Mouse (Mus musculus): ENCODE measurements around the gene Pygm. TPM values are rescaled to one million over a fixed set of nuclear protein-coding genes. Genes with fewer than 3 reads are reported as not detected.

Pygm gene
- polyA plus RNA-seq, 1 experiment from 2014 or later, result 1.0 TPM

- CTCF ChIA-PET, result interaction anchor here (0.9 kb wide), 1 partner anchor 79 kb away, joined by 3 read pairs; no protein-coding TSS in a partner anchor
- ATAC-seq (no peak), DNase-seq (ENCODE audit: low read depth, low spot score) (no peak)
- in situ Hi-C loops (cut with MboI; ENCODE audit: low pct_unique_long_range_greater_than_20kb), result no loop called here
- POLR2A ChIA-PET, result interaction anchor here (0.7 to 2.0 kb wide), 3 partner anchors 9 to 325 kb away, joined by 4 to 7 read pairs (median 5); no protein-coding TSS in a partner anchor
- no peaks in the 10 kb centered on the region for H3K27me3 ChIP-seq
- TF ChIP-seq CTCF (IDR thresholded peaks at IDR 0.05), result no peak
These were observed 42.6 kb upstream of the Pygm start for GRCm38 (mm10) chr19:6341453-6342077.

GRCm38 (mm10) chr19:6342276-6342933 lies 41.8 kb upstream of the Pygm start:
- CTCF ChIA-PET, result no interaction called here
- in situ Hi-C loops (cut with MboI; ENCODE audit: low pct_unique_long_range_greater_than_20kb), result no loop called here
- DNase-seq (ENCODE audit: low read depth, low spot score) (no peak), ATAC-seq (no peak)
- POLR2A ChIA-PET, result interaction anchor here (2.0 kb wide), 1 partner anchor 8 kb away, joined by 5 read pairs; no protein-coding TSS in a partner anchor
- no peak for TF ChIP-seq CTCF (IDR thresholded peaks at IDR 0.05)
- H3K27me3 ChIP-seq, result no peaks in the 10 kb centered on the region

GRCm38 (mm10) chr19:6343066-6343925 lies 40.9 kb upstream of the Pygm start:
- TF ChIP-seq CTCF (IDR thresholded peaks at IDR 0.05), result no peak
- ATAC-seq (no peak), DNase-seq (ENCODE audit: low read depth, low spot score) (no peak)
- ChIA-PET POLR2A (interaction anchor here (0.6 kb wide), 1 partner anchor 8 kb away, joined by 3 read pairs; no protein-coding TSS in a partner anchor), CTCF (no interaction called here)
- in situ Hi-C loops (cut with MboI; ENCODE audit: low pct_unique_long_range_greater_than_20kb), result no loop called here
- no peaks in the 10 kb centered on the region for H3K27me3 ChIP-seq

- no peak for TF ChIP-seq CTCF (IDR thresholded peaks at IDR 0.05)
- DNase-seq (ENCODE audit: low read depth, low spot score), result no peak
- CTCF ChIA-PET, result no interaction called here
- H3K27me3 ChIP-seq, result no peaks in the 10 kb centered on the region
- POLR2A ChIA-PET, result interaction anchor here (0.6 kb wide), 1 partner anchor 8 kb away, joined by 3 read pairs; no protein-coding TSS in a partner anchor
- in situ Hi-C loops (cut with MboI; ENCODE audit: low pct_unique_long_range_greater_than_20kb), result no loop called here
- no peak for ATAC-seq
These were observed 40.2 kb upstream of the Pygm start for GRCm38 (mm10) chr19:6343996-6344395.

DNA sequence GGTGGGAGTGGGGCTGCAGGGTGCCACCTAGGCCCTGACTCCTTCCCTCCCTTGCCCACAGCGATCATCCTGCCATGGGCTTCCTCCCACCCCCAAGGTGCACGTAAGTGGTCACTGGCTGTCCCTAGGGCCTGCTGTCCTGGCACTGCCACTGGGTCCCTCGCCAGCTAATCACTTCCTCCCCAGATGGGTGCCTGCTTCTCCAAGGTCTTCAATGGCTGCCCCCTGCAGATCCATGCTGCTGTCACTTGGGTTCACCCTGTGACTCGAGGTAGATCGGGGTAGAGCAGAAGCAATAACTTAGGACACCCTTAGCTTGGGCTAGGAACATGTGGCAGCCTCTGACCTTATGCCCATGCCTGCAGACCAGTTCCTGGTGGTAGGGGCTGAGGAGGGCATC lies 38.2 kb upstream of the Pygm start:
- CTCF ChIA-PET, result interaction anchor here (1.1 kb wide), 1 partner anchor 11 kb away, joined by 3 read pairs; no protein-coding TSS in a partner anchor
- no peak for TF ChIP-seq CTCF (IDR thresholded peaks at IDR 0.05)
- no peak for DNase-seq (ENCODE audit: low read depth, low spot score)
- POLR2A ChIA-PET, result no interaction called here
- no peaks in the 10 kb centered on the region for H3K27me3 ChIP-seq
- ATAC-seq, result no peak
- in situ Hi-C loops (cut with MboI; ENCODE audit: low pct_unique_long_range_greater_than_20kb), result no loop called here

DNA sequence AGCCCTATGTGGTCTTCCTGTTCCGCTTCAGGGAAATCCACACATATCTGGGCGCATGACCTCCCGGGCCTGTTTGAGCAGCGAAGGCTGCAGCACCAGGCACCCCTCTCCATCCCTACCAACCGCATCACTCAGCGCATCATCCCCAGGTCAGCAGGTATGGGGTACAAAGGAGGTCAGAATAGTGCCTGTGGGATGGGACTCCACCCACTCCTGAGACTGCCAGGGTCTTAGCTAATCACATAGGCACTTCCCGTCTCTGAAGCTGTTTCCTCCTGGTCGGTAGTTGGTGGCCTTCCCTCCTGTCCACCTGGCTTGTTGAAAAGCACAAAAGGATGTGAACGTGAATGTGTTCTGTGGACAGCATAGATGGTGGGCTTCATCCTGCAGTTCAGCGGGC lies 37.5 kb upstream of the Pygm start:
- in situ Hi-C loops (cut with MboI; ENCODE audit: low pct_unique_long_range_greater_than_20kb), result no loop called here
- no peak for TF ChIP-seq CTCF (IDR thresholded peaks at IDR 0.05)
- CTCF ChIA-PET, result interaction anchor here (1.1 kb wide), 1 partner anchor 10 kb away, joined by 3 read pairs; no protein-coding TSS in a partner anchor

DNA sequence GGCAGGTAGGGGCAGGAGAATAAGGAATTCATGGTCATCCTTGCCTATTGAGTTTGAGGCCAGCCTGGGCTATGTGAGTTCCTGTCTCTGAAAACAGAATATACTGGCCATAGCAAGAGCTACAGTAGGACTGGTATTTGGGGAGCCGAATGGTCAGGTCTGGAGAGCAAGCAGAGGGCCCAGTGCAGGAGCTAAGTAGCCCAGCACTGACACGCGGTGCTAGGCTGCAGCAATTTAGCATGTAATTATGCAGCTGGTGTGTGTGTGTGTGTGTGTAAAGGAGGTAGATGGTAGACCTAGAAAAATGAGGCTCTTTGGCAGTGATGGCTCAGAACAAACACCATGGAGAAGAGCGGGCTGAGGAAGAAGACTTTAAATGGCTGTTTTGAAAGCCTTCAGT lies 36.6 kb upstream of the Pygm start:
- ChIA-PET POLR2A (no interaction called here), CTCF (no interaction called here)
- ATAC-seq, result no peak
- in situ Hi-C loops (cut with MboI; ENCODE audit: low pct_unique_long_range_greater_than_20kb), result no loop called here
- no peak for TF ChIP-seq CTCF (IDR thresholded peaks at IDR 0.05)
- no peaks in the 10 kb centered on the region for H3K27me3 ChIP-seq
- DNase-seq (ENCODE audit: low read depth, low spot score), result no peak

More for the DNA sequence above, 37.5 kb upstream of the Pygm start:
- DNase-seq (ENCODE audit: low read depth, low spot score) (no peak), ATAC-seq (no peak)
- POLR2A ChIA-PET, result no interaction called here
- no peaks in the 10 kb centered on the region for H3K27me3 ChIP-seq

DNA sequence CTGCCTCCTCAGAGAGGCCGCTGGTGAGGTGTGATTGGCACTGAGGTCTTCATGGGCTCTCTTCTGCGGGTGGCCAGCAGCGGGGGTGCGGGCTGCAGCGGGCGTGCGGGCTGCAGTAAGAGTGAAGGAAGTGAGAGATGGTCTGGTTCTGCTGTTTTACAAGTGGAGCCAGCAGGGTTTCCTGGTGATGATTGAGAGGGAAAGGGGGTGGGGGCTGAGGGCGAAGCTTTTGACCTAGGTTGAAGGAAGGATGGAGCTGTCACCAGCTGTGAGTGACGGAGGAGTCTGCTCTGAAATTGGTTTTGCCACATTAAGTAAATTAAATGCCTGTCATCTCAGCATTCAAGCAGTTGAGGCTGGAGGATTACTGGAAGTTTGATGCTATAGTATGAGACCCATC lies 35.5 kb upstream of the Pygm start:
- TF ChIP-seq CTCF (IDR thresholded peaks at IDR 0.05), result no peak
- in situ Hi-C loops (cut with MboI; ENCODE audit: low pct_unique_long_range_greater_than_20kb), result no loop called here
- no peaks in the 10 kb centered on the region for H3K27me3 ChIP-seq
- ATAC-seq (no peak), DNase-seq (ENCODE audit: low read depth, low spot score) (no peak)
- POLR2A ChIA-PET, result no interaction called here
- CTCF ChIA-PET, result no interaction called here

GRCm38 (mm10) chr19:6349215-6349983 lies 34.8 kb upstream of the Pygm start:
- CTCF ChIA-PET, result interaction anchor here (0.9 to 1.4 kb wide), 2 partner anchors 10 to 15 kb away, joined by 3 to 4 read pairs; no protein-coding TSS in a partner anchor
- ATAC-seq (no peak), DNase-seq (ENCODE audit: low read depth, low spot score) (no peak)
- no peak for TF ChIP-seq CTCF (IDR thresholded peaks at IDR 0.05)
- no peaks in the 10 kb centered on the region for H3K27me3 ChIP-seq
- in situ Hi-C loops (cut with MboI; ENCODE audit: low pct_unique_long_range_greater_than_20kb), result no loop called here
- POLR2A ChIA-PET, result no interaction called here

Measured in Patski (cell line).